Mouse (Mus musculus) ES-Bruce4 (cell line): ENCODE results near the gene Fgfr2. TPM values are rescaled to one million over a fixed set of nuclear protein-coding genes. Genes with fewer than 3 reads are reported as not detected.

ENCODE experiments used
- H3K27ac ChIP-seq: 2 replicates; pipeline ENCODE4 v1.5.1; 2012; ENCODE audit warnings: low read length, inconsistent platforms; ENCODE audit not compliant: insufficient read depth
- H3K27me3 ChIP-seq: 2 replicates; pipeline ENCODE4 v1.6.1; 2012; ENCODE audit warnings: mild to moderate bottlenecking, low read length, inconsistent platforms; ENCODE audit not compliant: control insufficient read depth, poor library complexity, insufficient read depth, severe bottlenecking
- H3K36me3 ChIP-seq: 2 replicates; pipeline ENCODE4 v1.6.1; 2012; ENCODE audit warnings: inconsistent platforms, mild to moderate bottlenecking, low read length, moderate library complexity; ENCODE audit not compliant: control insufficient read depth, poor library complexity, insufficient read depth, severe bottlenecking
- H3K4me1 ChIP-seq: one replicate; pipeline ENCODE4 v1.8.1; 2011; ENCODE audit warnings: low read length; ENCODE audit not compliant: control insufficient read depth, insufficient read depth
- H3K4me3 ChIP-seq: 2 replicates; pipeline ENCODE4 v1.5.1; 2011; ENCODE audit warnings: low read depth, mild to moderate bottlenecking, low read length
- H3K9ac ChIP-seq: 2 replicates; pipeline ENCODE4 v1.6.1; 2012; ENCODE audit warnings: low read depth, mild to moderate bottlenecking, inconsistent platforms; ENCODE audit not compliant: poor library complexity, severe bottlenecking
- H3K9me3 ChIP-seq: replicated peaks from 2 replicates; pipeline ENCODE4 v1.6.1; 2012; ENCODE audit warnings: mild to moderate bottlenecking, low read length, inconsistent platforms; ENCODE audit not compliant: control insufficient read depth, poor library complexity, insufficient read depth, severe bottlenecking
- CTCF ChIP-seq: IDR thresholded peaks from one replicate; pipeline ENCODE4 v1.8.1; 2011; ENCODE audit warnings: low read depth, low read length
- EP300 ChIP-seq: IDR thresholded peaks from 2 replicates; pipeline ENCODE4 v1.6.1; 2011; ENCODE audit warnings: low read depth, low read length; ENCODE audit not compliant: insufficient read depth
- POLR2A ChIP-seq: IDR thresholded peaks from one replicate; pipeline ENCODE4 v1.8.1; 2011; ENCODE audit warnings: low read length; ENCODE audit not compliant: insufficient read depth
- polyA plus RNA-seq: library from polyadenylated mRNA; stranded (reverse); fragments of >200 nt; gene quantifications from 2 replicates; pipeline ENCODE4 v1.2.4, GENCODE M21; 2011; ENCODE audit warnings: low read depth; ENCODE audit not compliant: missing spikeins, insufficient read depth, insufficient read length

The Fgfr2 gene
- polyA plus RNA-seq, 1 experiment = 34.8 TPM

- no peak overlapping the region for H3K9ac ChIP-seq
- TF ChIP-seq POLR2A = no peak
- TF ChIP-seq CTCF = no peak
- TF ChIP-seq EP300 = no peak
- no peaks in the 10 kb centered on the region for H3K27me3 ChIP-seq
- H3K27ac ChIP-seq = no peak overlapping the region
- H3K4me3 ChIP-seq = no peak overlapping the region
- no peaks in the 10 kb centered on the region for H3K9me3 ChIP-seq
- no peaks in the 10 kb centered on the region for H3K36me3 ChIP-seq
- H3K4me1 ChIP-seq = no peaks in the 10 kb centered on the region
Measured at GRCm38 (mm10) chr7:130309180-130309579, 2814.0 kb downstream of the Fgfr2 start.

GRCm38 (mm10) chr7:130307036-130307435, 2816.1 kb downstream of the Fgfr2 start:
- Histone ChIP-seq H3K9ac (no peak overlapping the region), H3K4me1 (no peaks in the 10 kb centered on the region), H3K36me3 (no peaks in the 10 kb centered on the region), H3K27me3 (no peaks in the 10 kb centered on the region), H3K9me3 (no peaks in the 10 kb centered on the region), H3K27ac (no peak overlapping the region), H3K4me3 (no peak overlapping the region)
- no peak for TF ChIP-seq CTCF
- no peak for TF ChIP-seq POLR2A
- TF ChIP-seq EP300 = no peak

- H3K4me3 ChIP-seq = no peak overlapping the region
- no peak overlapping the region for H3K9ac ChIP-seq
- H3K36me3 ChIP-seq = no peaks in the 10 kb centered on the region
- H3K27ac ChIP-seq = no peak overlapping the region
- no peaks in the 10 kb centered on the region for H3K27me3 ChIP-seq
- no peaks in the 10 kb centered on the region for H3K4me1 ChIP-seq
- H3K9me3 ChIP-seq = no peaks in the 10 kb centered on the region
- TF ChIP-seq CTCF (no peak), EP300 (no peak), POLR2A (no peak)
Measured at GRCm38 (mm10) chr7:130304642-130305041, 2818.5 kb downstream of the Fgfr2 start.

- Histone ChIP-seq H3K4me3 (no peak overlapping the region), H3K4me1 (no peaks in the 10 kb centered on the region), H3K9ac (no peak overlapping the region), H3K36me3 (no peaks in the 10 kb centered on the region), H3K27ac (no peak overlapping the region), H3K27me3 (no peaks in the 10 kb centered on the region), H3K9me3 (no peaks in the 10 kb centered on the region)
- TF ChIP-seq POLR2A = no peak
- no peak for TF ChIP-seq CTCF
Measured at GRCm38 (mm10) chr7:130303464-130303863, 2819.7 kb downstream of the Fgfr2 start.

GRCm38 (mm10) chr7:130300606-130301005, 2822.5 kb downstream of the Fgfr2 start:
- H3K36me3 ChIP-seq = no peaks in the 10 kb centered on the region
- no peaks in the 10 kb centered on the region for H3K27me3 ChIP-seq
- no peak overlapping the region for H3K9ac ChIP-seq
- H3K9me3 ChIP-seq = no peaks in the 10 kb centered on the region
- no peak overlapping the region for H3K27ac ChIP-seq
- TF ChIP-seq POLR2A = no peak
- TF ChIP-seq CTCF = no peak
- TF ChIP-seq EP300 = no peak
- no peak overlapping the region for H3K4me3 ChIP-seq
- H3K4me1 ChIP-seq = no peaks in the 10 kb centered on the region

GRCm38 (mm10) chr7:130298926-130299594, 2824.1 kb downstream of the Fgfr2 start:
- no peaks in the 10 kb centered on the region for H3K27me3 ChIP-seq
- no peaks in the 10 kb centered on the region for H3K9me3 ChIP-seq
- H3K36me3 ChIP-seq = no peaks in the 10 kb centered on the region
- H3K4me1 ChIP-seq = no peaks in the 10 kb centered on the region
- no peak overlapping the region for H3K9ac ChIP-seq
- TF ChIP-seq EP300 = no peak
- no peak for TF ChIP-seq CTCF
- no peak for TF ChIP-seq POLR2A
- H3K4me3 ChIP-seq = no peak overlapping the region
- no peak overlapping the region for H3K27ac ChIP-seq
